Mouse (Mus musculus): ENCODE data around the gene Zic2.
"Not testable (repeated sequence)": the region's sequence is repeated elsewhere in the genome, so short reads cannot be mapped to it uniquely, and the experiment has no call there.

Zic2 gene

DNA sequence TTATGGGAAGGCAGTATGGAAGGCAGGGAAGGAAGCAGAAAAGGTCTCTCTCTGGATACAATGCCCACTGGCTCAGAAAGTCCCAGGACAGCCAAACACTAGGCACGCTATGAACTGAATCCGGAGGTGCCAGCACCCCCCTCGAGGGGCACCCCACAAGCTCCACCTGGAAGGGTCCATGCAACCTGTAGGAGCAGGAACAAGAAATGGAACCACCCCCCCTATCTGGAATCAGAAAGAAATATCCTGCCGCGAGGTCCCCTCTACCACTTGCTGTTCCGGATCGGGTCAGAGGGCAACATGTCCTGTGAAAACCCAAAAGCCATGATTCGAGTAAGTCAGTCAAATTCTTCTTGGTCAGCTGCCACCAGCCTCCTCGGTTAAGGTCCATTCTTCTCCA, 13.3 kb upstream of the Zic2 start:
- no peak for DNase-seq (ENCODE audit: low read depth, low spot score)

DNA sequence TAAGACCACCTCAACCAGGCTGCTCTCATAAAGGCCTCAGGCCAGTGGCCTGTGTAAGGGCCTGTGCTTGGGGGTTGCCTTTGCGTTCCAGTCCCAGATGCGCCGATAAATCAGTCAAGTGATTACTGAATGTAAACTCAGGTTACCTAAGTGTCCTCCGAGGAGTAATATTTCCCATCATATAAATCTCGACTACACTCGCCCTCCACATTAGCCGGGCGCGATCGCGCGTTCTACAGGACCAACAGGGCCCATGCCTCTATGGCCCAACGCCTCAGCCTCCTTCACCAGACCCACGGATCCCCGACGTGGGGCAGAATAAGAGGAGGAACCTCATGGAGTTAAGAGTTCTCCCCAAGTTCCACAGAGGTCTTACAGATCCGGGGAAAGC, 12.6 kb upstream of the Zic2 start:
- DNase-seq (ENCODE audit: low read depth, low spot score) = no peak

DNA sequence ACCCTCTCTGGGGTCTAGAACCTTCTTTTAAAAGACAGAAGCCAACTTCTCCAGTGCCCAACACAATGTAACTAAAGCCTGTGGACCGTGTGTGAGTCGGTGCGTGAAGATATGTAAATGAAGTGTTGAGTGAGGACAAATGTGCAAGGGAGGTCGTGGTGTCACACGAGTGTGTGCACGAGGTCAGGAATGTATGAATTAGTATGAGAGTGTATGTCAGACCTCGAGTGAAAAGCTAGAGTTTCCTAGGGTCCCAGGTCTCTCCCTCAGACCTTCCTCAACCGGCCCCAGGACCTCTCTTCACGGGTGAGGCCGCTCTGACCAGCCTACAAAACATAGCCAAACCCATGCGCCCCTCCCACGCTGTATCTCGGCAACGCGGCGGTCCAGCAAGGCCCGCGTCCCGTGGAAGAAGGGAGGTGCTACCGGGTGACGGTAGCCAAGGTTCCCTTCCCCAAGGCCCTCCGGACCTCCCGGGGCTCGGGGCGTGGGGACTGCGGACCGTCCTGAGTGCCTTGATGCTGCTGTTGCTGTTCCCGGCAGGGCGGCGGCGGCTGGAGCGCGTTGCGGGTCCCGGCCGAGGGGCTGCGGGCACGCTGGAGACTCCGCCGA, 12.0 kb upstream of the Zic2 start:
- DNase-seq (ENCODE audit: low read depth, low spot score) = no peak

DNA sequence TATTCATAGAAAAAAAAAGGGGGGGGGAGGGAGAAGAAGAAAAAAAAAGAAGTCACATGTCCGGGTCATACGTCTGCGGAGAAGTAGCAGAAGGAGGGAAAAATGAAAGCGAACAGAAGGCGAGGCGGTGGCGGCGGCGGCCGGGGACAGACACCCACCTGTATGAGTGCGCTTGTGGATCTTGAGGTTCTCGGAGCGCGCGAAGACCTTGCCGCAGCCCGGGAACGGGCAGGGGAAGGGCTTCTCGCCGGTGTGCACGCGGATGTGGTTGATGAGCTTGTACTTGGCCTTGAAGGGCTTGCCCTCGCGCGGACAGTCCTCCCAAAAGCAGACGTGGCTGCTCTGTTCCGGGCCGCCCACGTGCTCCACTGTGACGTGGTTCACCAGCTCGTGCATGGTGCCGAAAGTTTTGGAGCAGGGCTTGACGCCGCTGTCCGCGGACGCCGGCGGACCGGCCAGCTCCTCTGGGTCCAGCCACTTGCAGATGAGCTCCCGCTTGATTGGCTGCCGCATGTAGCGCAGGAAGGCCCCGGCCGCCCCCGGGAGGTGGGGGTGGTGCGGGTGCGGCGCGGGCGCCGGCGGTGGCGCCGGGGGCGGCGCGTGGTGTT, 11.4 kb upstream of the Zic2 start:
- DNase-seq (ENCODE audit: low read depth, low spot score) = not testable (repeated sequence)

DNA sequence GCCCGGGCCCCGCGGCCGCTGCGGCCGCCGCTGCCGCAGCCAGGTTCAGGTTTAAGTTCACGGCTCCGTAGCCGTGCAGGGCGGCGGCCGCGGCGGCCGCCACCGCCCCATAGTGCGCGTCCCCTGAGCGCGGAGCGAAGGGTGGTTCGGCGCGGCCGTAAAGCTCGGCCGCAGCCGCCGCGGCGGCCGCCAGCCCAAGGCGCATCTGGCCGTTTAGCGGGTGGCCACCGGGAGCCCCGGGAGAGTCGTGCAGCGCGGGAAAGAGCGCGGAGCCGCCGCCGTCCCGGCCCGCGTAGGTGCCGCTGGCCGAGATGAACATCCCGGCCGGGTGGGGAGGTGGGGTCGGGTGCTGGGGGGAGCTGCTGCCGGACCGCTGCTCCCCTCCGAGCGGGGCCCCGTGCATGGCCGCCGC, 10.9 kb upstream of the Zic2 start:
- DNase-seq (ENCODE audit: low read depth, low spot score) = no peak

DNA sequence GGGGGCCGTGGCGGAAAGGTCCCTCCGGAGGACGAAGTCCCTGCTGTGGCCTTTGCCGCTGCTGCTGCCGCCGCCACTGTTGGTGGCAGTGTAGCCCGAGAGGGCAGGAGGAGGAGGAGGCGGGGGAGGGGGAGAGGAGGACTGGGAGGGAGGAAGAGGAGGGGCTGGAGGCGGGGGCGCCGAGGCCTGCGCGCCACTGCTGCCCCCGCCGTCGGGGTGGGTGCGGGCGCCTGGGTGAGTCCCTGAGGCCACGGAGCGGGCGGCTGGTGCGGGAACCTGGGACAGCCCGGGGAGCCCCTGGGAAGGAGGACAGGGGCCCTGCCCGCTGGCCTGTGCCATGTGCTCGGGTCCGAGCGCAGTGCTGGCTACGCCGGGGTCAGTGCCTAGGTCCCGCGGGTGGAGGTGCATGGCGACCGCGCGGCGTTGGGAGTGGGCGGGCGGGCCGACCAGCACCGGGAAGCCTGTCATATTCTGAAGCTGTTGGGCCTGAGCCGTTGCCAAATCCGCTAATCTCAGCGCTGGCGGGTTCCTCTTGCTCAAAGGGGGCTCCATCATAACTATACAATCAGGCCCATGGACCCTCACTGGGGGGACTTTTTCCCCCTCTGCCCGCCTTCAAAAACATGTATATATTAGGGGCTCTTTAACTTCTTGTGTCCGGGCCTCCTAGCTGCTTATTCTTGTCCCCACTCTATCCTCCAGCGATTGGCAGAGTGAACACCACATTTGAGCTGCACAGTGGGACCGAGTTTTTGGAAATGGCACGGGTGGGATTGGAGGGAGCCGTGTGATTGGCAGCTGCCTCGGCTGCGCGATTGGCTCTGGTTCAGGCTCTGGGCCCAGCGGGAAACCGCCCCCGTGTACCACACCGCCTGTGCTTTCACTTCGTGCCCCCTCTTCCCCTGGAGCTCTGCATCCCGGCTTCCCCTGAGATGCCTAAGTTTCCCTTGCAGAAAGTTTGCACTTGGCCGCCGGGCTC, 10.2 kb upstream of the Zic2 start, which contains the start of gene Zic5:
Gene Zic5, minus strand, starts transcription at position 915 of the 979 bp plus-strand sequence.
- DNase-seq (ENCODE audit: low read depth, low spot score) = no peak

DNA sequence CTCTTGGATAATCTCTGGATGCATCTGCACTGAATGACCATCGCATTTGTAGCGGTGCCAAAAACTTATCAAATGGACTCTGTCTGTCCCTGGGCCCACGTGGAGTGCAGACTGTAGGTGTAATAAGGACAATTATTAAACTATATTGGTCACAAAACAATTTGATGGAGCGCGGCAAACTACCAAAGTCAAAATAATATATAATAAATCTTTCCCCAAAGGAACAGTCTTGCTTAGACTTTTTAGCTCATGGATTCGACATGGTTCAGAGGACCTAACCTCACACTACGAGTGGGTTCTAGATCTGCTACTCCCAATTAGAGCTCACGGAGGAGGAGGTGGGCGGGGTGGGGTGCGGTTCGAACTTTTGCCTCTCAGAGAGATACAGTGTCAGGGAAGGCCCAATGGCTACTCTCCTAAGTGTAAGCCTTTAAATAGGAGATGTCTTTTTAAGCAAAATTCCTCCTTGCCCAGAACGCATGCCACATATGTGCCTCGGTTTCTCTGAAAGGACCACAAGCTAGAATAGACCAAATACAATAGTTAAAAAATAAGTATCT, 9.2 kb upstream of the Zic2 start:
- no peak for DNase-seq (ENCODE audit: low read depth, low spot score)

DNA sequence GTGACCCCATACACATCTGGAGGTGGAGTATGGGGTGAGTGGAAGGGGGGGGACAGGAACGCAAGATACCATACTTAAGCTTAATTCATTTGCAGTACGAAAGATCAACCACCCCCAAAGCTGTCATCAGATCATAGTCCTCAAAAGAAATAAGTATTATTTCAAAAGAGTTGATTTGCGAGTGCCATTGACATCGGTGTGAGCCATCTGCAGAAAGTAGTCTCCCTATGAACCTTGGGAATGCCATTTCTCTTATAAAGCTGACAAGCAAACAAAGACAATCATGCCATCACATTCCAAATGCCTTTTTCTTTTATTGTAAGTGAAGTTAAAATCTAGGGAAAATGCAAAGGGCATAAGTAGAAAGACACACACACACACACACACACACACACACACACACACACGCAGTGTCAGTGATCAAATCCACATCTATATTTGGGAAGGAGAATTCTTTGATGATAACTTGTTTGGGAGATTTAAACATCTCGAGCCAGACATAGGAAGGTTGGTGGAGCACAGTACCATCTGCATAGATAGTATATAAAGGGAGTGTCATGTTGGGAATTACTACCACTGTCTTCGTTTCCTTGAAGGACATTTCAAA, 8.4 kb upstream of the Zic2 start:
- DNase-seq (ENCODE audit: low read depth, low spot score) = no peak

DNA sequence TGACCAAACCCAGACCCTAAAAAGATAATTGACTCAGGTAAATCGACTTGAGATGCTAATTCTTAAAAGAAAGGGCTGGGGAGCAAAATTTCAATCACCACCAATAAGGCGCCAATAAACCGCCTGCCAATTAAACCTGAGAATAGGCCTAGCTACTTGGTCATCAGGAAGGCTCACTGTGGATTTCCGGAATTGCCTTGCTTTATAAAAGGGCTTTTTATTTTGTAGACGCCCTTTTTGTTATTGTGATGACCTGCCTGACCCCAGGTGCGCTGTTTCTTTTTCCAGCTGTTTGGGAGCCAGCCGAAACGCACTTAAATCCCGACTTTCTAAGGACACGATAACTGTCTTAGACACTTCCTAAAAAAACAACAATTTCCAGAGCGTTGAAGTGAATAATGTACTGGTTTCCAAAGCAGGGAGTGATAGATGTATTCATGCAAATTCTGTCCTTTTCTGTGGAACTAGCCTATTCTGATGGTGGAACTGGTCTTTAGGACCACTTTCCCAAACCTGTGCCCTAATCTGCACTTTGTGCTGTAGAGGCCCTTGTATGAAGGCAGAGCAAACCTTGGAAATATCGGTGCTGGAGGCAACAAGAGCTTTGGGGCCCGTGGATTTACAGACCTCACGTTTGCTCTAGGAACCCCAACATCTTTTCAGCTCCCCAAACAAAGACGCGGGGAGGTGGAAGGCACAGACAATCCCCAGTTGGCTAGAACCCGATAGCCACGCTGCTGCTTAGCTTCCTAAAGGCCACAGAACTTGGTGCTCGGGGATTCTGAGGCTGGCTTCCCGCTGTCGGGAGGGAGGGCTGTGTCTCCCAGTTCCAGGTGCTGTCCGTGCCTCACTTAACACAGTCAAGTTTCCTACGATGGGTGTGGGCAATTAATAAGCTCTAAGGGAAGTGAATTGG, 7.1 kb upstream of the Zic2 start:
- DNase-seq (ENCODE audit: low read depth, low spot score) = no peak

DNA sequence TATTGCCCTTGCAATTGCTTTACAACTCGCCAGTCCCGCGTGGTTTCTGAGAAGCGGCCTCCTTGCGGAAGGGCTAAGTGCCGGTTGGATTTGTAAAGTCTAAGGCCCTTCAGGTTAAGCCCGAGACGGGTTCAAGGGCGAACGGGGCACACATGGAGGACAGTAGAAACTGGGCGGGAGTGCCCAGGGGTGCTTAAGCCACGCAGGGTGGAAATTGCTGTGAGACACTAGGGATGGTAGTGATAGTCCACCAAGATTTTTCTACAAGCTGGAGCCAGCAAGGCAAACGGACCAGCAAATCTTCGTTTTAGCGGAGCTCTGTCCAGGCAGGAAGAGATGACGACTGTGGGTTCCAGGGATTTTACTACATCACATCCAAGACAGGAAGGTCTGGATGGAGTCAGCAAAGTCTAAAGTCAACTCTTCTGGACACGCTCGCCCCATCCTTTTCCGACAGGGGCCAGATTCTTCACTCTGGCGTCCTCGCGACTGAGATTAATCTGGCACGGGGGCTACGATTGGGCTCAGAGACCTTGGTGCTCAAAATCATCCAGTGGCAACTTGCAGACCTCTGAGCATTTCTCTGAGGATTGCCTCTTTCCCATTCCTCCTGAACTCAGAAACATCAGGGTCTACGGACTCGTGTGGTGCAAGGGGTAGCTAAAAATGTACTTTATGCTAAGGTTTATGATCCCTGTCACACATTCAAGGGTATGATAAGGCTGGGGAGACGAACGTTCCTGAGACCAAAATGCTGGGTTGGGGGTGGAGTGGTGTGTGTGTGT, 6.1 kb upstream of the Zic2 start:
- no peak for DNase-seq (ENCODE audit: low read depth, low spot score)

DNA sequence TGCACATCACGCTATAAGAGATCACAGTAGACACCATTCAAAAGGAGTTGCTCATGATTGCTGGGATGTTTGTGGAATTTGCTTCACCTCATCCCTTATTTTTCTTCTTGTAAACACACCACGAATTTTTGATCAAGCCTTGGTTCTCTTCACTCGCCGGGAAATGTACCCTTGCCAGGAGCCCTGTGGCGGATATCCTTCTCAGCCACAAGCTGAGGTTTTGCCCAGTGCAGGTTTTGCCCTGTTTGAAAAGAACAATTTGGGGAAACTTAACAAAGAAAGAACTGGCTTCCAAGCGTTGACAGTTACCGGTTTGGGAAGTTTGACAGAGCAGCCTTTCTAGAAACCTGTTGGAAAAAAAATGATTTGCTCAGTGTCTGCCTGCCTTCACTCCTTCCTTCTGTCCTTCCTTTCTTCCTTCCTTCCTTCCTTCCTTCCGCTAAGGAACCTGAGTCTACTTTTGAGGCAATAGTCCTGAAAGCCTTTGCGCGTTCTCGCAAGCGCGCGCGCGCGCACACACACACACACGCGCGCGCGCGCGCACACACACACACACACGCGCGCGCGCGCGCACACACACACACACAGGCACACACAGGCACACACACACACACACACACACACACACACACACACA, 3.7 kb upstream of the Zic2 start:
- DNase-seq (ENCODE audit: low read depth, low spot score) = no peak

DNA sequence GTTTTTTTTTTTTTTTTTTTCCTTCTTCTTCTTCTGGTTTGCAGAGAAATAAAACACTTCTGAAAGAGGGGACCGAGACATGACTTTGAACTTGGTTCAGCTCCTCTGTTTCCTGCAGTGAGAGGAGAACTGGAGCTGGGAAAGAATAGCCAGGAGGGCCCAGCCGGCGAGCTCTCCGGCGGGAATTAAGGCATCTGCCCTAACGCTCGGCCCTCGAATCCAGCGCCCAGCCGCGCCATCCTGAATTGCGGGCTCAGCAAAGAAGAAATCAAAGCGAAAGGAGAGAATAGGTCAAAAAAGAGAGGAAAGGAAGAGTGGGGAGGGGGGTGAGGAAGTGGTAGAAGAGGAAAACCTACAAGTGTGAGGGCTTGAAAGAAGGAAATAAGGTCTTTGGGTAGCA, 3.1 kb upstream of the Zic2 start:
- no peak for DNase-seq (ENCODE audit: low read depth, low spot score)

DNA sequence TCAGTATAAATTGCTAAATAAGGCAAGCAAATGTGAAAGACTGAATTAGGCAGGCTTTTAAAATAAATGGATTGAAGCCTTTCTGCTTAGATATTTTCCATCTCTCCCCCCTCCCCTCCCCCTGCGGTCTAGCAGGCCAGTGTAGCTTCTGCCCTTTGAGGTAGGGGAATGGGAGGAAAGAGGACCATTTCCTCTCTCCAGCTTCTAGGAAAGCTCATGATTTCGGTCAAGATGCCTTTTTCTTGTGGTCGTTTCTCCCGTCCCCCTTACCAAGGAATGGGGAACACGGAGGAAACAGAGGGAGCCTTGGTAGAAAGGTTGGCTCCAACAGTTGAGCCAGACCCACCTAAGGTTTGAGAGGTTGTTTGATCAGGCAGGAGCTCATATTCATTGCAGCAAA, 2.6 kb upstream of the Zic2 start:
- no peak for DNase-seq (ENCODE audit: low read depth, low spot score)

DNA sequence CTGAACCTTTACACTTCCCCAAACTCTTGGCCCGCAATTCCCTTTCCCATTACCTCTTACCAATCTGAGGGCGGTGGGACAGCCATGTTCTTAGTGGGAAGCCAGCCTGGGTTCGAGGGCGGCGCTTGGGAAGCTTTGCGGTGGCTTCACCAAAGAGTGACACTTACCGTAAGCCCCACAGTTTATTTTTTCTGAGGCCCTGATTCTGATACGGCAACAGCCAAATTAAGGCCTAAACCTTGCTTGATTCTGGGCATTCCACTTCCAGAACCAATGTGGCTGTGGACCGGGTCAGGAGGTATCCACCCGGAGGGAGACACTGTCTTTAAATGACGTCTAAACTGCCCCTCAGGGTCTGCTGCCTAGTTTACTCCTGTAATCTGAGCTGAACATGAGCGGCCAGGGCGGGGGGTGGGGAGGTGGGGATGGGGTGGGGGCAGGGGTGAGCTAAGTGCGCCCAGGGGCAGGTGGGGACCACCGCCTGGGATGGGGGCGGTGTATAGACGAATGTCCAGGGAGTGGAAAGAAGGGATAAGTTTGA, 2.0 kb upstream of the Zic2 start:
- DNase-seq (ENCODE audit: low read depth, low spot score) = no peak

DNA sequence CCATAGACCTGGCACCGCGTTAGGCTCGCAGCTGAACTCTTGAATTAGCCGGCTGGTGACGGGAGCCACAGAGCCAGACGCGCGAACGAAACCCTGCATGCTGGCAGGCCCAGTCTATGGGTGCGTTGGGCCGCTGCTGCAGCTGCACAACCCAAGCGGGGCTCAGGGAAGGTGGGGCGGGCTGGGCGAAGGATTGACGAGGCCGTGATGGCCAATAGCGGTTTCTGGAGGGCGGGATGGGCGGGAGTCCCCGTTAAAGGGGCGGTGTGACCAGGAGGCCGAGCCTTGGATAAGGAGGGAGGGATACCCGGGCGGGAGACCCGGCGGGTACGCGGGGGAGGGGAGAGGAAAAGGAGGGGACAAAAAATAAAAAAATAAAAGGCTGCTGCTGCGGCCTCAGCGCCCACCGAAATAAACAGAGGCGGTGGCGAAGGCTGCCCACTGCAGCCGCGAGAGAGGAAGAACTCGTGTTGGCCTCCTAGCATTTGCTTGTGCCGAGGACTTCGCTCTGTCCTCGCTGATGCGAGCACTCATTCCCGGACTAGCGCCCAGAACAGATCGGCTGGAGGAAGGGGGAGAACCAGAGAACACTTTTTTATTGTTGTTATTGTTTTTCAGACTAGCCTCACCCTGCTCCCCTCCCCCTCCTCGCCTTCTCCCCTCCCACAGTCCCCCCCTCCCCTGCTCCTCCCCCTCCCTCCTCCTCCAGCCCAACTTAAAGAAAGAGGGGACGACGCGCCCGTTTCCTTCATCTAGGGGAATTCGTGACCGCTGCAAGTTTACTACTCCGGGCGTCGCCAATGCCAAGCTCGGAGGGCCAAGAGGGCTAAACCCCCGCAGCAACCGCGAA, 969 bp upstream of the Zic2 start:
- DNase-seq (ENCODE audit: low read depth, low spot score) = no peak

DNA sequence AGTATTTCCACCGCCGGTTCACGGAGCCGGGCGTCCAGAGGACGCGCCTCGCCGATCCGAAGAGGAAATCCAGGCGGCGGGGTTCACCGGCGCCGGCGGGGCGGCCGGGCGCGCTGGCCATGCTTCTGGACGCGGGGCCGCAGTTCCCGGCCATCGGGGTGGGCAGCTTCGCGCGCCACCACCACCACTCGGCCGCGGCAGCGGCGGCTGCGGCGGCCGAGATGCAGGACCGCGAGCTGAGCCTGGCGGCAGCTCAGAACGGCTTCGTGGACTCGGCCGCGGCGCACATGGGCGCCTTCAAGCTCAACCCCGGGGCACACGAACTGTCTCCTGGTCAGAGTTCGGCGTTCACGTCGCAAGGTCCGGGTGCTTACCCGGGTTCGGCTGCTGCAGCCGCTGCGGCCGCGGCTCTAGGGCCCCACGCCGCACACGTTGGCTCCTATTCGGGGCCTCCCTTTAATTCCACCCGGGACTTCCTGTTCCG, 364 bp downstream of the Zic2 start:
- no peak for DNase-seq (ENCODE audit: low read depth, low spot score)

DNA sequence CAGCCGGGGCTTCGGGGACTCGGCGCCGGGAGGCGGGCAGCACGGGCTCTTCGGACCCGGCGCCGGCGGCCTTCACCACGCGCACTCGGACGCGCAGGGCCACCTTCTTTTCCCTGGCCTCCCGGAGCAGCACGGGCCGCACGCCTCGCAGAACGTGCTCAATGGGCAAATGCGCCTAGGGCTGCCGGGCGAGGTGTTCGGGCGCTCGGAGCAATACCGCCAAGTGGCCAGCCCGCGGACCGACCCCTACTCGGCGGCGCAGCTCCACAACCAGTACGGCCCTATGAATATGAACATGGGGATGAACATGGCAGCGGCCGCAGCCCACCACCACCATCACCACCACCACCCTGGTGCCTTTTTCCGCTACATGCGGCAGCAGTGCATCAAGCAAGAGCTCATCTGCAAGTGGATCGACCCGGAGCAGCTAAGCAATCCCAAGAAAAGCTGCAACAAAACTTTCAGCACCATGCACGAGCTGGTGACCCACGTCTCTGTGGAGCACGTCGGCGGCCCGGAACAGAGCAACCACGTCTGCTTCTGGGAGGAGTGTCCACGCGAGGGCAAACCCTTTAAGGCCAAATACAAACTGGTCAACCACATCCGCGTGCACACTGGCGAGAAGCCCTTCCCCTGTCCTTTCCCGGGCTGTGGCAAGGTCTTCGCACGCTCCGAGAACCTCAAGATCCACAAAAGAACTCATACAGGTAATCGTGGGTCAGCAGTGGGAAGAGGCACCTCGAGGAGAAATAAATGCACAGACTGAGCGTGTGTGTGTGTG, 996 bp downstream of the Zic2 start:
- DNase-seq (ENCODE audit: low read depth, low spot score) = no peak

Measured in telencephalon, adult 2 months (tissue).